Mouse (Mus musculus) adrenal gland, adult 2 months (tissue): Measurements from ENCODE around the gene Rpl36a-ps1. TPM values are rescaled to one million over a fixed set of nuclear protein-coding genes. Genes with fewer than 3 reads are reported as not detected.

ENCODE experiments used
- DNase-seq: peaks from one replicate; pipeline ENCODE4 v3.0.0; 2021
- polyA plus RNA-seq: library from polyadenylated mRNA; depleted of rRNA; stranded (reverse); fragments of >200 nt; gene quantifications from 2 replicates; pipeline ENCODE4 v1.2.3, GENCODE M21; 2012; rRNA removed
- total RNA-seq, 2 experiments: library from RNA; stranded (reverse); gene quantifications; 2 replicates each; pipeline ENCODE4 v1.2.3; 2021

Gene Rpl36a-ps1
- total and polyA plus RNA-seq, 3 experiments: 4.8 to 6.2 TPM; not detected in 1

DNA sequence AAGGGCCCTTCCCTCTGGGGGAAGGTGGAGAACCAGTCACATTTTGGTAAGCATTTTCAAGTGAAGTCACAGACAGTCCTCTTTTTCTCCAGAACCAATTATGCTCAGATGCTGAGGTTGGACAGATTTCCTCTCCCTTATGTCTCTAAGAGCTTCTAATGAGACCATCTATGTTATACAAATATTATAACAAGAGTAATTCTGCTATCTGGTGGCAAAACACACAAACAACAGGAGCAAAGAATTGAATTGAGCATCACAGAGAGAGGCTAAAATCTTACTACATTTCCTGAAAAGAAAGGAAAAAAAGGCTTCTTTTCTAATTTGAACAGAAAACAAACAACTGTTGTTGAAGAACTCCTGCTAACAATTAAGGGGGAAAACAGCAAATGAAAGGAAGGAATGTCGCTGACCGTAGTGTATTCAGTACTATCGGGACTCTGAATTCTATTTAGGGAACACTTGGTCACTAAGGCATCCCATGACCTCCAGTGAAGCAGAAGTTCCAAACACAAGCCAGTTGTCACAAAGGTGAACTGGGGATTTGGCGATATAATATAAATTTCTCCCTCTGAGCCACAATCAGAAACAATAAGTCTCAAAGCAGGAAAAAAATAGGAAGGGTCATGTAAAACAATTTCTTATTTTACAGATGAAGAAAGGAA, 42.4 kb downstream of the Rpl36a-ps1 start:
- DNase-seq: no peak

Other genes starting within 250 kb of the Rpl36a-ps1 start
- 10 to 100 TPM; 23.5 to 30.3 TPM for gene Mzt1, start 51.8 kb upstream of the Rpl36a-ps1 start, total RNA-seq
- gene Mzt1, start 51.8 kb upstream of the Rpl36a-ps1 start, polyA plus RNA-seq: 3.4 and 5.1 TPM in 2 replicates
- 1 to 10 TPM; 1.8 to 2.4 TPM for gene Bora, start 51.9 kb upstream of the Rpl36a-ps1 start, total RNA-seq
- gene Bora, start 51.9 kb upstream of the Rpl36a-ps1 start, polyA plus RNA-seq: 0.70 and 0.75 TPM in 2 replicates
- 1 to 10 TPM; 8.5 to 8.9 TPM for gene Pibf1, start 105.1 kb upstream of the Rpl36a-ps1 start, total RNA-seq
- gene Pibf1, start 105.1 kb upstream of the Rpl36a-ps1 start, polyA plus RNA-seq: 0.85 and 1.4 TPM in 2 replicates
- gene Dis3, start 105.5 kb upstream of the Rpl36a-ps1 start, total RNA-seq: 10 to 100 TPM; 23.4 to 26.3 TPM
- 4.1 and 5.4 TPM in 2 replicates for gene Dis3, start 105.5 kb upstream of the Rpl36a-ps1 start, polyA plus RNA-seq